Mouse (Mus musculus): ENCODE data around the gene Acot6. TPM values are rescaled to one million over a fixed set of nuclear protein-coding genes. Genes with fewer than 3 reads are reported as not detected.
A peak's percentile ranks its signal among the peaks of the same experiment; 100 is the strongest.

Gene Acot6
- total and polyA plus RNA-seq, 2 experiments from 2014 or later = 1.6 to 6.8 TPM

DNA sequence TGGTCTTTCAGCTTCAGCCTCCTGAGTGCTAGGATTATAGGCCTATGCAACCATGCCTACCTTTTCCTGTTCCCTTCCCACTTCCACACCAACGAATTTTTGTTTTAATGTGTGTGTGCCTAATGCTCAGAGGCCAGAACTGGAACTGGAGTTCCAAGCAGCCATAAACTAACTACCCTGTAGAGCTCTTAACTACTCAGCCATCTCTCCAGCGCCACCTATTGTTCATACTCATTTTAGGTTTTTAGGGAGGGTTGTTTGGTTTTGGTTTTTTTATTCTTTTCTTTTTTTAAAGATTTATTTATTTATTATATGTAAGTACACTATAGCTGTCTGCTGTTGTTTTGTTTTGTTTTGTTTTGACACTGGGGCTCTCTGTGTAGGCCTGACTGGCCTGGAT is 39.5 kb upstream of the Acot6 start:
- DNase-seq (ENCODE audit: low spot score) (peak; percentile 16), ATAC-seq (no peak)
- 0 out of 2 replicates have a peak, but pooled peaks cover 2% of the 10 kb centered on the region for H3K27me3 ChIP-seq (ENCODE audit: insufficient read depth, low read length)
- no peak overlapping the region for H3K4me2 ChIP-seq (ENCODE audit: low read depth, low read length)
- H3K4me3 ChIP-seq (ENCODE audit: low read length) = no peak overlapping the region
- no peaks in the 10 kb centered on the region for H3K36me3 ChIP-seq (ENCODE audit: insufficient read depth, low read length)
- no peaks in the 10 kb centered on the region for H3K9me3 ChIP-seq (ENCODE audit: low read length)
- H3K9ac ChIP-seq (replicated peaks; ENCODE audit: low read length) = no peak overlapping the region
- TF ChIP-seq CTCF (IDR thresholded peaks at IDR 0.05; ENCODE audit: low read depth) = peak; percentile 40
- no peak overlapping the region for H3K27ac ChIP-seq
- H3K4me1 ChIP-seq (ENCODE audit: insufficient read depth, low read length) = no peaks in the 10 kb centered on the region
- WGBS = 42% methylated on average over 2 of the region's 2 CpGs

DNA sequence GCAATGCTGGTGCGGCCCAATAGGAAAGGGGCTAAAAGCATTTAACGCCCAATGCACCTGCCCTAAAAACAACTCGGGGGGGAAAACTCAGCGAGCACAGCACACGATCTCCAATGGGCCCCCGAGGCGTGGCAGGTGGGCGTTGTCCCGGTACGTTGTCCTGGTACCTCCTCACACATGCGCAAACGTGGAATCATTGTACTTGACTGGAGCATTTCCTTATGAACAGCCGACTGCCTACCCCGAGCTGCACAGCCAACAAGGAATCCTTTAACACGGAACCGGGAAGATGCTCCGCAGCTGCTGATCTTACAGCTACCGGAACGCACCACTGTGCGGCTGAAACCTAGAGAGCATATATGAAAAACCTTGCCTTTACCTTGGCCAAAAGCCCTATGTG is 38.1 kb upstream of the Acot6 start:
- no peak overlapping the region for H3K27ac ChIP-seq
- 96% methylated on average over 20 of the region's 20 CpGs for WGBS
- DNase-seq (ENCODE audit: low spot score) (no peak), ATAC-seq (no peak)
- no peaks in the 10 kb centered on the region for H3K9me3 ChIP-seq (ENCODE audit: low read length)
- no peak overlapping the region for H3K4me2 ChIP-seq (ENCODE audit: low read depth, low read length)
- H3K36me3 ChIP-seq (ENCODE audit: insufficient read depth, low read length) = no peaks in the 10 kb centered on the region
- TF ChIP-seq CTCF (IDR thresholded peaks at IDR 0.05; ENCODE audit: low read depth) = no peak
- no peaks in the 10 kb centered on the region for H3K4me1 ChIP-seq (ENCODE audit: insufficient read depth, low read length)
- no peak overlapping the region for H3K9ac ChIP-seq (replicated peaks; ENCODE audit: low read length)
- H3K4me3 ChIP-seq (ENCODE audit: low read length) = no peak overlapping the region
- 0 out of 2 replicates have a peak, but pooled peaks cover 2% of the 10 kb centered on the region for H3K27me3 ChIP-seq (ENCODE audit: insufficient read depth, low read length)

- Histone ChIP-seq H3K9ac (replicated peaks; ENCODE audit: low read length) (no peak overlapping the region), H3K4me3 (ENCODE audit: low read length) (no peak overlapping the region), H3K27ac (no peak overlapping the region), H3K4me2 (ENCODE audit: low read depth, low read length) (no peak overlapping the region), H3K27me3 (ENCODE audit: insufficient read depth, low read length) (0 out of 2 replicates have a peak, but pooled peaks cover 3% of the 10 kb centered on the region), H3K9me3 (ENCODE audit: low read length) (no peaks in the 10 kb centered on the region), H3K4me1 (ENCODE audit: insufficient read depth, low read length) (no peaks in the 10 kb centered on the region), H3K36me3 (ENCODE audit: insufficient read depth, low read length) (no peaks in the 10 kb centered on the region)
- peak; percentile 31 for TF ChIP-seq CTCF (IDR thresholded peaks at IDR 0.05; ENCODE audit: low read depth)
- 76% methylated on average over 5 of the region's 5 CpGs for WGBS
- no peak for DNase-seq (ENCODE audit: low spot score)
- no peak for ATAC-seq
These were observed 37.2 kb upstream of the Acot6 start for GRCm38 (mm10) chr12:84063228-84063627.

GRCm38 (mm10) chr12:84063833-84064232 is 36.6 kb upstream of the Acot6 start:
- ATAC-seq = no peak
- TF ChIP-seq CTCF (IDR thresholded peaks at IDR 0.05; ENCODE audit: low read depth) = no peak
- no peaks in the 10 kb centered on the region for H3K36me3 ChIP-seq (ENCODE audit: insufficient read depth, low read length)

GRCm38 (mm10) chr12:84064621-84065020 is 35.8 kb upstream of the Acot6 start:
- Histone ChIP-seq H3K27me3 (ENCODE audit: insufficient read depth, low read length) (0 out of 2 replicates have a peak, but pooled peaks cover 12% of the 10 kb centered on the region), H3K4me3 (ENCODE audit: low read length) (no peak overlapping the region), H3K36me3 (ENCODE audit: insufficient read depth, low read length) (no peaks in the 10 kb centered on the region), H3K9ac (replicated peaks; ENCODE audit: low read length) (no peak overlapping the region), H3K27ac (no peak overlapping the region), H3K4me1 (ENCODE audit: insufficient read depth, low read length) (no peaks in the 10 kb centered on the region), H3K9me3 (ENCODE audit: low read length) (no peaks in the 10 kb centered on the region), H3K4me2 (ENCODE audit: low read depth, low read length) (no peak overlapping the region)
- ATAC-seq (no peak), DNase-seq (ENCODE audit: low spot score) (no peak)
- WGBS = 68% methylated on average over 8 of the region's 8 CpGs
- TF ChIP-seq CTCF (IDR thresholded peaks at IDR 0.05; ENCODE audit: low read depth) = no peak

More at GRCm38 (mm10) chr12:84063833-84064232, 36.6 kb upstream of the Acot6 start:
- no peak for DNase-seq (ENCODE audit: low spot score)
- Histone ChIP-seq H3K4me2 (ENCODE audit: low read depth, low read length) (no peak overlapping the region), H3K9ac (replicated peaks; ENCODE audit: low read length) (no peak overlapping the region), H3K4me3 (ENCODE audit: low read length) (no peak overlapping the region), H3K27ac (no peak overlapping the region), H3K27me3 (ENCODE audit: insufficient read depth, low read length) (0 out of 2 replicates have a peak, but pooled peaks cover 9% of the 10 kb centered on the region), H3K9me3 (ENCODE audit: low read length) (no peaks in the 10 kb centered on the region), H3K4me1 (ENCODE audit: insufficient read depth, low read length) (no peaks in the 10 kb centered on the region)
- WGBS = 82% methylated on average over 2 of the region's 2 CpGs

GRCm38 (mm10) chr12:84067752-84068151 is 32.7 kb upstream of the Acot6 start:
- DNase-seq (ENCODE audit: low spot score) (no peak), ATAC-seq (no peak)
- Histone ChIP-seq H3K4me2 (ENCODE audit: low read depth, low read length) (no peak overlapping the region), H3K9me3 (ENCODE audit: low read length) (no peaks in the 10 kb centered on the region), H3K36me3 (ENCODE audit: insufficient read depth, low read length) (no peaks in the 10 kb centered on the region), H3K27ac (no peak overlapping the region), H3K9ac (replicated peaks; ENCODE audit: low read length) (no peak overlapping the region), H3K4me3 (ENCODE audit: low read length) (no peak overlapping the region), H3K27me3 (ENCODE audit: insufficient read depth, low read length) (0 out of 2 replicates have a peak, but pooled peaks cover 12% of the 10 kb centered on the region), H3K4me1 (ENCODE audit: insufficient read depth, low read length) (no peaks in the 10 kb centered on the region)
- 88% methylated on average over 4 of the region's 4 CpGs for WGBS
- TF ChIP-seq CTCF (IDR thresholded peaks at IDR 0.05; ENCODE audit: low read depth) = no peak

DNA sequence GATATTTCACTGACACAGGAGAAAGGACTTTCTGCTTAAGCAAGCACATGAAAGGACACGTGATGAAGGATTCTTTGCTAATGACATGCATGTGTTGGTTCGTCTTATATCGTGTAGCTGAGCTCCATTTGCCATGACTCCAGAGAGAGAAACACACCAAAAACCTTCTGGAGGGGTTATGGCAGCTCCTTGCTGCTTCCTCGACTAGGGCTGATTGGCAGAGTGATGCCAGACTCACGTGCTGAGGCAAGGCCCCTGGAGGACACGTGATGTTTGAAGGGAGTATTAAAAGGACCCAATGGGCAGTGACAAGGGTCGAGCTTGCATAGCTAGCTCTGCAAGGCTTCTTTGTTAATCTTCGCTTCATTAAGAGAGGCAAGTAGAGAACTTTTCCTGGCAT is 32.2 kb upstream of the Acot6 start:
- DNase-seq (ENCODE audit: low spot score) (no peak), ATAC-seq (no peak)
- no peaks in the 10 kb centered on the region for H3K9me3 ChIP-seq (ENCODE audit: low read length)
- no peaks in the 10 kb centered on the region for H3K36me3 ChIP-seq (ENCODE audit: insufficient read depth, low read length)
- no peak overlapping the region for H3K27ac ChIP-seq
- no peaks in the 10 kb centered on the region for H3K4me1 ChIP-seq (ENCODE audit: insufficient read depth, low read length)
- 0 out of 2 replicates have a peak, but pooled peaks cover 12% of the 10 kb centered on the region for H3K27me3 ChIP-seq (ENCODE audit: insufficient read depth, low read length)
- no peak overlapping the region for H3K4me2 ChIP-seq (ENCODE audit: low read depth, low read length)
- WGBS = 52% methylated on average over 8 of the region's 8 CpGs
- H3K4me3 ChIP-seq (ENCODE audit: low read length) = no peak overlapping the region
- TF ChIP-seq CTCF (IDR thresholded peaks at IDR 0.05; ENCODE audit: low read depth) = no peak
- H3K9ac ChIP-seq (replicated peaks; ENCODE audit: low read length) = no peak overlapping the region
